Mouse (Mus musculus) CH12.LX (cell line): ENCODE measurements around the gene Arhgef3. TPM values are rescaled to one million over a fixed set of nuclear protein-coding genes. Genes with fewer than 3 reads are reported as not detected.

ENCODE experiments used
- DNase-seq: peaks from one replicate; pipeline ENCODE4 v3.0.0-alpha.2; 2013; ENCODE audit errors: extremely low read depth
- H3K27ac ChIP-seq: 2 replicates; pipeline ENCODE4 v1.5.1; 2012; ENCODE audit warnings: low read depth, mild to moderate bottlenecking, control low read depth, moderate library complexity; ENCODE audit not compliant: insufficient read depth
- H3K27me3 ChIP-seq: replicated peaks from 2 replicates; pipeline ENCODE3; 2012; ENCODE audit warnings: inconsistent platforms
- H3K36me3 ChIP-seq, 2 experiments: replicated peaks in 1 of 2; 2 replicates each; pipeline versions ENCODE3 to v1.6.1; 2012; ENCODE audit warnings: inconsistent platforms in 1 of 2, low read length in 1 of 2, mild to moderate bottlenecking in 1 of 2, mixed read lengths in 1 of 2, moderate library complexity in 1 of 2; ENCODE audit not compliant: control insufficient read depth in 1 of 2, insufficient read depth in 1 of 2
- H3K4me1 ChIP-seq, 2 experiments: 2 replicates each; pipeline ENCODE4 v1.6.1; 2012; ENCODE audit warnings: inconsistent platforms in 1 of 2, moderate library complexity in 1 of 2; ENCODE audit not compliant: insufficient read depth in 2 of 2, control insufficient read depth in 1 of 2
- H3K4me2 ChIP-seq: 2 replicates; pipeline ENCODE4 v1.6.1; 2012; ENCODE audit warnings: low read depth, mild to moderate bottlenecking, control low read depth; ENCODE audit not compliant: poor library complexity, insufficient read depth, severe bottlenecking
- H3K4me3 ChIP-seq, 3 experiments: fragments of 150-350 bp in 1 of 3; sonication (generic) in 1 of 3; replicated peaks in 1 of 3; 2 replicates each; pipeline versions ENCODE3 to v1.5.1; 2011 to 2012; ENCODE audit warnings: low read depth in 2 of 3, low read length in 2 of 3, mild to moderate bottlenecking in 2 of 3, moderate library complexity in 2 of 3, control low read depth in 1 of 3, improper control_type of control experiment in 1 of 3, inconsistent platforms in 1 of 3, mixed read lengths in 1 of 3; ENCODE audit not compliant: poor library complexity in 1 of 3
- H3K79me2 ChIP-seq: replicated peaks from 2 replicates; pipeline ENCODE4 v1.6.1; 2012; ENCODE audit warnings: mild to moderate bottlenecking, moderate library complexity; ENCODE audit not compliant: control insufficient read depth, poor library complexity, insufficient read depth, severe bottlenecking; ENCODE audit errors: extremely low read depth
- H3K9ac ChIP-seq: 2 replicates; pipeline ENCODE4 v1.6.1; 2012; ENCODE audit warnings: low read depth, mild to moderate bottlenecking, control low read depth, moderate library complexity; ENCODE audit not compliant: insufficient read depth
- H3K9me3 ChIP-seq: replicated peaks from 2 replicates; pipeline ENCODE3; 2012; ENCODE audit warnings: low read length, inconsistent platforms, mixed read lengths
- CHD1 ChIP-seq: IDR thresholded peaks from 2 replicates; pipeline ENCODE4 v1.6.1; 2012; ENCODE audit warnings: low read depth, low read length, improper control_type of control experiment, inconsistent platforms
- E2F4 ChIP-seq: IDR thresholded peaks from 2 replicates; pipeline ENCODE4 v1.6.1; 2011; ENCODE audit warnings: low read depth, low read length, improper control_type of control experiment; ENCODE audit not compliant: insufficient replicate concordance
- JUN ChIP-seq: IDR thresholded peaks from 2 replicates; pipeline ENCODE4 v1.6.1; 2011; ENCODE audit warnings: low read depth, mild to moderate bottlenecking, low read length, improper control_type of control experiment, moderate library complexity; ENCODE audit not compliant: insufficient read depth
- JUND ChIP-seq: conservative IDR thresholded peaks from 2 replicates; pipeline ENCODE4 v1.6.1; 2011; ENCODE audit warnings: low read depth, low read length, improper control_type of control experiment
- KAT2A ChIP-seq: IDR thresholded peaks from 2 replicates; pipeline ENCODE4 v1.6.1; 2012; ENCODE audit warnings: low read length, improper control_type of control experiment, inconsistent platforms; ENCODE audit not compliant: insufficient replicate concordance
- MYC ChIP-seq: IDR thresholded peaks from 2 replicates; pipeline ENCODE4 v1.6.1; 2011; ENCODE audit warnings: low read depth, mild to moderate bottlenecking, improper control_type of control experiment, low read length
- NELFE ChIP-seq: IDR thresholded peaks from 2 replicates; pipeline ENCODE4 v1.6.1; 2011; ENCODE audit warnings: low read depth, low read length, improper control_type of control experiment
- PAX5 ChIP-seq: IDR thresholded peaks from 2 replicates; pipeline ENCODE4 v1.6.1; 2012; ENCODE audit warnings: low read length, inconsistent platforms, mixed read lengths
- POLR2A ChIP-seq: IDR thresholded peaks from 2 replicates; pipeline ENCODE4 v1.6.1; 2011; ENCODE audit warnings: low read depth, mild to moderate bottlenecking, improper control_type of control experiment, low read length
- POLR2AphosphoS2 ChIP-seq: IDR thresholded peaks from 2 replicates; pipeline ENCODE4 v1.6.1; 2011; ENCODE audit warnings: low read depth, low read length, improper control_type of control experiment
- SMC3 ChIP-seq: IDR thresholded peaks from 2 replicates; pipeline ENCODE4 v1.6.1; 2011; ENCODE audit warnings: low read depth, low read length, improper control_type of control experiment
- USF1 ChIP-seq: IDR thresholded peaks from 2 replicates; pipeline ENCODE4 v1.6.1; 2014; ENCODE audit warnings: low read depth, mild to moderate bottlenecking, inconsistent platforms, low read length, improper control_type of control experiment
- ZKSCAN1 ChIP-seq: IDR thresholded peaks from 2 replicates; pipeline ENCODE4 v1.6.1; 2012; ENCODE audit warnings: low read depth, inconsistent platforms, low read length, improper control_type of control experiment, borderline replicate concordance
- ZMIZ1 ChIP-seq: IDR thresholded peaks from 2 replicates; pipeline ENCODE4 v1.6.1; 2012; ENCODE audit warnings: low read depth, mild to moderate bottlenecking, inconsistent platforms, low read length, improper control_type of control experiment
- ZNF384 ChIP-seq: IDR thresholded peaks from 2 replicates; pipeline ENCODE4 v1.6.1; 2012; ENCODE audit warnings: low read depth, low read length, improper control_type of control experiment, inconsistent platforms
- dilution Hi-C: fragments of 300-500 bp; cut with MboI; formaldehyde crosslinking; loops from 2 replicates; pipeline ENCODE4 v1.14.3; 2020; ENCODE audit warnings: low sequenced_read_pairs; ENCODE audit not compliant: extremely low pct_unique_long_range_greater_than_20kb, extremely low pct_ligation_motif_present
- in situ Hi-C: fragments of 300-500 bp; cut with MboI; formaldehyde crosslinking; loops from 3 replicates; pipeline ENCODE4 v1.14.3; 2019; ENCODE audit warnings: low sequenced_read_pairs, low pct_ligation_motif_present, low pct_unique_long_range_greater_than_20kb, mixed read lengths
- polyA plus RNA-seq: library from polyadenylated mRNA; unstranded; fragments of >175 nt; gene quantifications from 2 replicates; pipeline ENCODE4 v1.2.1, GENCODE M21; 2012; ENCODE audit warnings: low read depth; ENCODE audit not compliant: insufficient read length
- total RNA-seq, 2 experiments: library from RNA; depleted of rRNA; stranded (reverse); fragments of 300-350 nt in 1 of 2; fragments of >200 nt in 1 of 2; gene quantifications; 2 replicates each; pipeline ENCODE4 v1.2.3; 2012 to 2014

Arhgef3 gene
- total and polyA plus RNA-seq, 3 experiments = 0.51 to 0.64 (median 0.62) TPM

GRCm38 (mm10) chr14:27158133-27158532, 43.4 kb downstream of the Arhgef3 start:
- Histone ChIP-seq H3K4me2 (no peak overlapping the region), H3K9ac (no peak overlapping the region), H3K4me3 (no peak overlapping the region), H3K9me3 (no peaks in the 10 kb centered on the region), H3K4me1 (no peaks in the 10 kb centered on the region), H3K27ac (no peak overlapping the region), H3K79me2 (no peaks in the 10 kb centered on the region), H3K27me3 (peaks cover 8% of the 10 kb centered on the region), H3K36me3 (no peaks in the 10 kb centered on the region)
- no peak for DNase-seq
- dilution Hi-C loops = no loop called here
- in situ Hi-C loops = no loop called here
- TF ChIP-seq POLR2A = no peak

GRCm38 (mm10) chr14:27158782-27159181, 44.1 kb downstream of the Arhgef3 start:
- Histone ChIP-seq H3K9me3 (no peaks in the 10 kb centered on the region), H3K4me1 (no peaks in the 10 kb centered on the region), H3K9ac (no peak overlapping the region), H3K4me3 (no peak overlapping the region), H3K4me2 (no peak overlapping the region), H3K27ac (no peak overlapping the region), H3K27me3 (peaks cover 8% of the 10 kb centered on the region), H3K79me2 (no peaks in the 10 kb centered on the region), H3K36me3 (no peaks in the 10 kb centered on the region)
- dilution Hi-C loops = no loop called here
- in situ Hi-C loops = no loop called here
- no peak for TF ChIP-seq JUN
- DNase-seq = no peak

GRCm38 (mm10) chr14:27160762-27161161, 46.1 kb downstream of the Arhgef3 start:
- no peak for DNase-seq
- dilution Hi-C loops = no loop called here

More at GRCm38 (mm10) chr14:27160762-27161161, 46.1 kb downstream of the Arhgef3 start:
- H3K36me3 ChIP-seq = no peaks in the 10 kb centered on the region
- H3K4me1 ChIP-seq = no peaks in the 10 kb centered on the region
- H3K4me2 ChIP-seq = no peak overlapping the region
- no peaks in the 10 kb centered on the region for H3K9me3 ChIP-seq
- H3K9ac ChIP-seq = no peak overlapping the region
- H3K79me2 ChIP-seq = no peaks in the 10 kb centered on the region
- H3K4me3 ChIP-seq = no peak overlapping the region
- in situ Hi-C loops = loop anchor here (5.0 kb wide), 1 partner anchor 33 kb away; no protein-coding TSS in a partner anchor
- TF ChIP-seq ZNF384 (no peak), SMC3 (no peak), POLR2AphosphoS2 (no peak), ZKSCAN1 (no peak), USF1 (no peak), MYC (no peak), PAX5 (no peak), NELFE (no peak), CHD1 (no peak), KAT2A (no peak), E2F4 (no peak), JUND (no peak), ZMIZ1 (no peak), JUN (no peak)
- H3K27ac ChIP-seq = no peak overlapping the region
- H3K27me3 ChIP-seq = no peaks in the 10 kb centered on the region
